Mouse (Mus musculus): ENCODE results near the gene Tubgcp3. TPM values are rescaled to one million over a fixed set of nuclear protein-coding genes. Genes with fewer than 3 reads are reported as not detected.

Tubgcp3 gene
- polyA plus RNA-seq, 1 experiment from 2014 or later, result 27.3 TPM

DNA sequence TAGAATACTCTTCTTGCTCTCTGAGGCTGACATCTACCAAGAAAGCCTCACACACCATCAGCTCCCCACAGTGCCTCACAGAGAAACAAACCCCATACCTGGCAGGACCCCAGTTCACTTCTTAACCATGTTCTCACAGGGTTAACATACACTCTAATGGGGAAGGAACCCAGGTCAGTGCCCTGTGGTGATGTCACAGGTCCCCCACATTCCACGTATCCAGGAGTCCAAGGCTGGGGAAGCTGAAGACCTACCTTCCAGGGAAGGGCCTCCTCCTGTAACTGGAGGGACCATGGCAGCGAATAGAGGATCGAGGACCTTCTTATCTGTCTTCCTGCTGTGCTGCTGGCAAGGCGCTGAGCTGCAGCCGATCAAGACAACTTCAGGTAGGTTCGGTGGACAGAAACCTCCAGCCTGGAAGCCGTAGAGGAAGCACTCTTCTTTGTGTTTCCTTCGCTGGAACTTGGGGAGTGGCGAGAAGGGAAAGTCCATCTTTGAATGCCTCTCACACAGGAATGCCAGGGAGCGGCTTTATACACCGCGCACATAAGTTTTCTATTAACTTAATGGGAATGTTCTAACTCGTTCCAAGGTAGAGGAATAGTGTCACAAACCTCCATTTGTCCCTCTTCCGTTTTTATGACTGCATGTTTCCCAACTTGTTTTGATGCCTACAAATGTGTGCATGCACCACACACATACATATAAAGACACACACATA lies 99.1 kb downstream of the Tubgcp3 start, which contains the start of gene Spaca7:
Spaca7 (plus strand) TSS at position 216 of the 721 bp plus-strand sequence.
- H3K9ac ChIP-seq (ENCODE audit: low read length), result no peak within 1 kb of the TSS
- 37% methylated on average over 14 of the region's 14 CpGs for WGBS
- no peak for ATAC-seq (ENCODE audit: insufficient number of reproducible peaks, insufficient read depth, low FRiP score, low read depth)
- peaks cover 19% of the 10 kb centered on the region for H3K27me3 ChIP-seq (ENCODE audit: control insufficient read depth, insufficient read depth, low read length)
- H3K36me3 ChIP-seq (ENCODE audit: control insufficient read depth, insufficient read depth, low read length), result no peaks in the 10 kb centered on the region
- no peak within 1 kb of the TSS for H3K4me2 ChIP-seq (ENCODE audit: low read length)
- H3K27ac ChIP-seq (replicated peaks in 1 of 2; ENCODE audit: control insufficient read depth in 1 of 2, insufficient read depth in 1 of 2, low read depth in 2 of 2, low read length in 2 of 2), result no peak within 1 kb of the TSS
- H3K9me3 ChIP-seq (ENCODE audit: control insufficient read depth, low read length), result no peaks in the 10 kb centered on the region
- no peak within 1 kb of the TSS for H3K4me3 ChIP-seq (ENCODE audit: control insufficient read depth in 1 of 2, insufficient read depth in 1 of 2, low read depth in 1 of 2, low read length in 2 of 2)
- H3K4me1 ChIP-seq (ENCODE audit: control insufficient read depth in 2 of 2, insufficient read depth in 2 of 2, low read length in 2 of 2), result no peaks in the 10 kb centered on the region

DNA sequence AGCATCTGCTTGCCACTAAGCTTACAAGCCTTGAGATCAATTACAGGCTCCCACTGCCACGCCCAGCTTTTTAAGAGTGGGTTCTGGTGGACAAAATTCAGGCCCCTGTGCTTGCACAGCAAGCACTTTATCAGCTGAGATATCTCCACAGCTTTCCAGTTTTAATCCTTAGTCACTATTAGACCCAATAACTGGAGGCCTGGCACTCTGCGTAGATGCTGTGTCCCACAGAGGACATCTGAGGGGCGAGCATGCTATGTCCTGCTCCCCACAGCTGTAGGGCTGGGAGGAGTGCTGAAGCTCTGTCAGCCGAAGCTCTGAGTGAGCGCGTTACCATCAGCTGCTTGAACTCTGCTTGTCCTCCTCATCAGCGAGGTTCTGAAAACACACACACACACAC lies 105.5 kb downstream of the Tubgcp3 start:
- Histone ChIP-seq H3K9ac (ENCODE audit: low read length) (no peak overlapping the region), H3K4me1 (ENCODE audit: control insufficient read depth in 2 of 2, insufficient read depth in 2 of 2, low read length in 2 of 2) (no peaks in the 10 kb centered on the region), H3K27ac (replicated peaks in 1 of 2; ENCODE audit: control insufficient read depth in 1 of 2, insufficient read depth in 1 of 2, low read depth in 2 of 2, low read length in 2 of 2) (no peak overlapping the region), H3K4me2 (ENCODE audit: low read length) (no peak overlapping the region), H3K9me3 (ENCODE audit: control insufficient read depth, low read length) (no peaks in the 10 kb centered on the region), H3K4me3 (ENCODE audit: control insufficient read depth in 1 of 2, insufficient read depth in 1 of 2, low read depth in 1 of 2, low read length in 2 of 2) (no peak overlapping the region), H3K27me3 (ENCODE audit: control insufficient read depth, insufficient read depth, low read length) (peaks cover 40% of the 10 kb centered on the region), H3K36me3 (ENCODE audit: control insufficient read depth, insufficient read depth, low read length) (no peaks in the 10 kb centered on the region)
- ATAC-seq (ENCODE audit: insufficient number of reproducible peaks, insufficient read depth, low FRiP score, low read depth), result no peak
- 54% methylated on average over 7 of the region's 7 CpGs for WGBS

DNA sequence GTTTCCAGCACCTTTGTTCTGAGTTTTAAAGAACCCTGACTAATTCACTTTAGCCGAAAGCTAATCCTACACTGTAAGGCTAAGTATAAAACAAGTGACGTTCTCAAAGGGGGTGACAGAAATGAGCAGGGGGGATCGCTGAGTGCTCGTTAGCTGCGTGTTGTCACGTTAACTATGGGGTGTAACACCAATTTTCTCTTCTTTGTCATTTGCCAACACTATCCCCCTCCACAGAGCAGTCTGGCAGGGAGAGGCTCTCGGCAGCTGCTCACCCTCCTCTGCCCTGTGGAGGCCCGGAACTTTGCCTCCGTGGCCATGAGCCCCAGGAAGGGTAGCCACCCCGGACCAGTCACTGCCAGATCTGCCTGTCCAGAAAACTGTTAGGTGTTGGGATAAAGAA lies 106.6 kb downstream of the Tubgcp3 start:
- no peak overlapping the region for H3K4me3 ChIP-seq (ENCODE audit: control insufficient read depth in 1 of 2, insufficient read depth in 1 of 2, low read depth in 1 of 2, low read length in 2 of 2)
- H3K36me3 ChIP-seq (ENCODE audit: control insufficient read depth, insufficient read depth, low read length), result no peaks in the 10 kb centered on the region
- WGBS, result 65% methylated on average over 10 of the region's 10 CpGs
- no peak for ATAC-seq (ENCODE audit: insufficient number of reproducible peaks, insufficient read depth, low FRiP score, low read depth)
- no peak overlapping the region for H3K9ac ChIP-seq (ENCODE audit: low read length)
- H3K9me3 ChIP-seq (ENCODE audit: control insufficient read depth, low read length), result no peaks in the 10 kb centered on the region
- H3K4me2 ChIP-seq (ENCODE audit: low read length), result no peak overlapping the region
- no peak overlapping the region for H3K27ac ChIP-seq (replicated peaks in 1 of 2; ENCODE audit: control insufficient read depth in 1 of 2, insufficient read depth in 1 of 2, low read depth in 2 of 2, low read length in 2 of 2)
- peaks cover 42% of the 10 kb centered on the region for H3K27me3 ChIP-seq (ENCODE audit: control insufficient read depth, insufficient read depth, low read length)
- no peaks in the 10 kb centered on the region for H3K4me1 ChIP-seq (ENCODE audit: control insufficient read depth in 2 of 2, insufficient read depth in 2 of 2, low read length in 2 of 2)

DNA sequence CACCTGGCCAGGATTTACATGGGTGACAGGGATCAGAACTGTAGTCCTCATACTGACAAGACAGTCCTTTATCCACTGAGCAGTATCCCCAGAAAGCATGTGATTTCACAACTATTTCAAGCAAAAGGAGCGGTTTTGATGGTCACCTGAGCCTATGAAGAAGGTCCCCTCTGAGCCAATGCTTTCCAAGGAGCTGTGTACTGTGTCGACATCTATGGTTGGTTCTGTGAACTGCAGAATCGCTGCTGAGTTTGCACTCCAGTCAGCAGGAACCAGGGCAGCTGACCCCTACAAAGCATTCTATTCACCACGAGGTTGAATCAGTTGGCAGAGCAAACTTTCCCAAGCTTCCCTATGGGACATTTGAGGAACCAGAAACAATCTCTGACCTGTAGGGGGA lies 107.7 kb downstream of the Tubgcp3 start:
- Histone ChIP-seq H3K4me3 (ENCODE audit: control insufficient read depth in 1 of 2, insufficient read depth in 1 of 2, low read depth in 1 of 2, low read length in 2 of 2) (no peak overlapping the region), H3K9me3 (ENCODE audit: control insufficient read depth, low read length) (no peaks in the 10 kb centered on the region), H3K4me2 (ENCODE audit: low read length) (no peak overlapping the region), H3K36me3 (ENCODE audit: control insufficient read depth, insufficient read depth, low read length) (no peaks in the 10 kb centered on the region), H3K4me1 (ENCODE audit: control insufficient read depth in 2 of 2, insufficient read depth in 2 of 2, low read length in 2 of 2) (no peaks in the 10 kb centered on the region), H3K27ac (replicated peaks in 1 of 2; ENCODE audit: control insufficient read depth in 1 of 2, insufficient read depth in 1 of 2, low read depth in 2 of 2, low read length in 2 of 2) (no peak overlapping the region), H3K27me3 (ENCODE audit: control insufficient read depth, insufficient read depth, low read length) (peaks cover 49% of the 10 kb centered on the region), H3K9ac (ENCODE audit: low read length) (no peak overlapping the region)
- no peak for ATAC-seq (ENCODE audit: insufficient number of reproducible peaks, insufficient read depth, low FRiP score, low read depth)
- WGBS, result 10% methylated on average over 4 of the region's 4 CpGs

Small RNA genes lying within 50 kb of the gene (microRNA-seq; reads per million reads assigned to microRNA genes)
- gene Gm26483, result not detected

Other genes with a start within 250 kb of the Tubgcp3 start
- gene Spaca7, start 99.2 kb downstream of the Tubgcp3 start, polyA plus RNA-seq (2014; fragmentation: Nextera tagmentation; extraction: Ambion mirVana), result not detected in 2 replicates
- 19.9 and 21.7 TPM in 2 replicates for gene Atp11a, start 84.8 kb upstream of the Tubgcp3 start, polyA plus RNA-seq (2014; fragmentation: Nextera tagmentation; extraction: Ambion mirVana)
- 12.4 and 13.4 TPM in 2 replicates for gene Mcf2l, start 201.6 kb upstream of the Tubgcp3 start, polyA plus RNA-seq (2014; fragmentation: Nextera tagmentation; extraction: Ambion mirVana)

All from heart, embryonic 14.5 days (tissue).